Mouse (Mus musculus) hindbrain, embryonic 16.5 days (tissue): ENCODE data around the gene Top3a. TPM values are rescaled to one million over a fixed set of nuclear protein-coding genes. Genes with fewer than 3 reads are reported as not detected.
A peak's percentile ranks its signal among the peaks of the same experiment; 100 is the strongest.

ENCODE experiments used
- ATAC-seq: fragments of 200-750 bp; cut with Nextera tagmentation; 2 replicates; pipeline ENCODE4 v1.8.0; 2017; ENCODE audit warnings: moderate TSS enrichment, moderate library complexity
- H3K27ac ChIP-seq: fragments of 300-500 bp; sonication (generic); 2 replicates; pipeline ENCODE4 v1.5.1; 2014; ENCODE audit warnings: low read depth, mild to moderate bottlenecking, control low read depth, low read length, moderate library complexity
- H3K27me3 ChIP-seq: fragments of 300-500 bp; sonication (generic); replicated peaks from 2 replicates; pipeline ENCODE4 v1.6.1; 2014; ENCODE audit warnings: low read length; ENCODE audit not compliant: control insufficient read depth, insufficient read depth
- H3K36me3 ChIP-seq: fragments of 300-500 bp; sonication (generic); 2 replicates; pipeline ENCODE4 v1.6.1; 2014; ENCODE audit warnings: mild to moderate bottlenecking, low read length, moderate library complexity, mixed read lengths; ENCODE audit not compliant: control insufficient read depth, insufficient read depth
- H3K4me1 ChIP-seq: fragments of 300-500 bp; sonication (generic); 2 replicates; pipeline ENCODE4 v1.6.1; 2014; ENCODE audit warnings: low read depth, low read length; ENCODE audit not compliant: control insufficient read depth, insufficient read depth
- H3K4me2 ChIP-seq: fragments of 300-500 bp; sonication (generic); 2 replicates; pipeline ENCODE4 v1.6.1; 2014; ENCODE audit warnings: mild to moderate bottlenecking, low read length, control low read depth, moderate library complexity
- H3K4me3 ChIP-seq: fragments of 300-500 bp; sonication (generic); 2 replicates; pipeline ENCODE4 v1.5.1; 2014; ENCODE audit warnings: mild to moderate bottlenecking, low read length, control low read depth, moderate library complexity
- H3K9ac ChIP-seq: fragments of 300-500 bp; sonication (generic); 2 replicates; pipeline ENCODE4 v1.6.1; 2014; ENCODE audit warnings: low read depth, mild to moderate bottlenecking, control low read depth, low read length, moderate library complexity
- H3K9me3 ChIP-seq: fragments of 300-500 bp; sonication (generic); 2 replicates; pipeline ENCODE4 v1.6.1; 2014; ENCODE audit warnings: mild to moderate bottlenecking, low read length, moderate library complexity; ENCODE audit not compliant: control insufficient read depth
- WGBS: fragments of 180-500 bp; shearing (Covaris S2); extraction: QIAGEN DNeasy Blood & Tissue Kit; methylation state at CpG from one replicate; pipeline ENCODE4 v1.1.7; 2014; 5-methylcytosine and 5-hydroxymethylcytosine counted together
- polyA plus RNA-seq: library from polyadenylated mRNA; unstranded; fragments of >200 nt; fragmentation: Nextera tagmentation; extraction: Ambion mirVana; gene quantifications from 2 replicates; pipeline ENCODE4 v1.2.1, GENCODE M21; 2015

Gene Top3a
- polyA plus RNA-seq, 1 experiment from 2014 or later, result 7.7 TPM

DNA sequence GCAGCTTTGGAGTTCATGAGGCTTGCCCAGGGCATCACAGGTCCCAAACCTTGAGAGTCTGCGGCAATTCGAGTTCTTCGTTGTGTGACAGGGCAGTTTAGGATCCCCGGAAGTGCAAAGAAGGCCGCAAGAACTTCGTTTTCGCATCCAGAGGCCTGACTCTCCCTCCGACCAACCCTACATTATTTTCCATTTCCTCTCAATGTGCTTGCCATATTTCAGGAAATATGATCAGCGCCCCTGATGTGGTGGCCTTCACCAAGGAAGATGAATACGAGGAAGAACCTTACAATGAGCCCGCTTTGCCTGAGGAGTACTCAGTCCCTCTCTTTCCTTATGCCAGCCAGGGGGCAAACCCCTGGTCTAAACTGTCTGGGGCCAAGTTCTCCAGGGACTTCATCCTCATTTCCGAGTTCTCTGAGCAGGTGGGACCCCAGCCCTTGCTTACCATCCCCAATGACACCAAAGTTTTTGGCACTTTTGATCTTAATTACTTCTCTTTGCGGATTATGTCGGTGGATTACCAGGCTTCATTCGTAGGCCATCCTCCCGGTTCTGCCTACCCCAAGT is 721 bp upstream of the Top3a start:
- no peaks in the 10 kb centered on the region for H3K9me3 ChIP-seq
- peak overlapping the region; percentile 70 for H3K9ac ChIP-seq
- peak overlapping the region; percentile 95 for H3K4me2 ChIP-seq
- H3K27me3 ChIP-seq, result no peaks in the 10 kb centered on the region
- H3K4me3 ChIP-seq, result peak overlapping the region; percentile 66
- peaks cover 66% of the 10 kb centered on the region for H3K4me1 ChIP-seq
- WGBS, result 28% methylated on average over 16 of the region's 16 CpGs
- peak overlapping the region; percentile 79 for H3K27ac ChIP-seq
- H3K36me3 ChIP-seq, result no peaks in the 10 kb centered on the region; the same call in 1 of the 2 replicates
- no peak for ATAC-seq

- no peaks in the 10 kb centered on the region for H3K9me3 ChIP-seq
- H3K36me3 ChIP-seq, result no peaks in the 10 kb centered on the region; the same call in 1 of the 2 replicates
- H3K27me3 ChIP-seq, result no peaks in the 10 kb centered on the region
- no peak for ATAC-seq
- peak overlapping the region; percentile 95 for H3K4me2 ChIP-seq
- H3K9ac ChIP-seq, result peak overlapping the region; percentile 70
- H3K4me1 ChIP-seq, result peaks cover 52% of the 10 kb centered on the region
- H3K27ac ChIP-seq, result peak overlapping the region; percentile 79
- WGBS, result 5% methylated on average over 17 of the region's 17 CpGs
- H3K4me3 ChIP-seq, result peak overlapping the region; percentile 66
Measured at GRCm38 (mm10) chr11:60776107-60776828, 897 bp downstream of the Top3a start.

GRCm38 (mm10) chr11:60775578-60775977 is 1.6 kb downstream of the Top3a start:
- H3K9ac ChIP-seq, result no peak overlapping the region
- H3K4me2 ChIP-seq, result peak overlapping the region; percentile 95
- peak overlapping the region; percentile 66; the same call in 1 of the 2 replicates for H3K4me3 ChIP-seq
- peaks cover 45% of the 10 kb centered on the region for H3K4me1 ChIP-seq
- H3K27ac ChIP-seq, result no peak overlapping the region
- WGBS, result 55% methylated on average over 6 of the region's 6 CpGs
- no peaks in the 10 kb centered on the region; the same call in 1 of the 2 replicates for H3K36me3 ChIP-seq
- ATAC-seq, result no peak
- no peaks in the 10 kb centered on the region for H3K9me3 ChIP-seq
- H3K27me3 ChIP-seq, result no peaks in the 10 kb centered on the region

- Histone ChIP-seq H3K9me3 (no peaks in the 10 kb centered on the region), H3K4me3 (no peak overlapping the region), H3K27ac (no peak overlapping the region), H3K9ac (no peak overlapping the region), H3K4me1 (peaks cover 38% of the 10 kb centered on the region), H3K36me3 (no peaks in the 10 kb centered on the region; the same call in 1 of the 2 replicates), H3K27me3 (no peaks in the 10 kb centered on the region), H3K4me2 (no peak overlapping the region)
- 91% methylated on average over 1 of the region's 1 CpGs for WGBS
- ATAC-seq, result no peak
Measured at GRCm38 (mm10) chr11:60774841-60775240, 2.3 kb downstream of the Top3a start.

GRCm38 (mm10) chr11:60774158-60774689 is 2.9 kb downstream of the Top3a start:
- Histone ChIP-seq H3K27me3 (no peaks in the 10 kb centered on the region), H3K9ac (no peak overlapping the region), H3K4me3 (no peak overlapping the region), H3K27ac (no peak overlapping the region), H3K9me3 (no peaks in the 10 kb centered on the region), H3K4me1 (peaks cover 32% of the 10 kb centered on the region), H3K36me3 (no peaks in the 10 kb centered on the region; the same call in 1 of the 2 replicates), H3K4me2 (no peak overlapping the region)
- ATAC-seq, result no peak
- WGBS, result 95% methylated on average over 3 of the region's 3 CpGs

- Histone ChIP-seq H3K9me3 (no peaks in the 10 kb centered on the region), H3K4me1 (peaks cover 18% of the 10 kb centered on the region), H3K36me3 (no peaks in the 10 kb centered on the region), H3K27ac (no peak overlapping the region), H3K4me2 (no peak overlapping the region), H3K4me3 (no peak overlapping the region), H3K9ac (no peak overlapping the region), H3K27me3 (no peaks in the 10 kb centered on the region)
- ATAC-seq, result no peak
- 80% methylated on average over 4 of the region's 4 CpGs for WGBS
Measured at GRCm38 (mm10) chr11:60772161-60772560, 5.0 kb downstream of the Top3a start.

DNA sequence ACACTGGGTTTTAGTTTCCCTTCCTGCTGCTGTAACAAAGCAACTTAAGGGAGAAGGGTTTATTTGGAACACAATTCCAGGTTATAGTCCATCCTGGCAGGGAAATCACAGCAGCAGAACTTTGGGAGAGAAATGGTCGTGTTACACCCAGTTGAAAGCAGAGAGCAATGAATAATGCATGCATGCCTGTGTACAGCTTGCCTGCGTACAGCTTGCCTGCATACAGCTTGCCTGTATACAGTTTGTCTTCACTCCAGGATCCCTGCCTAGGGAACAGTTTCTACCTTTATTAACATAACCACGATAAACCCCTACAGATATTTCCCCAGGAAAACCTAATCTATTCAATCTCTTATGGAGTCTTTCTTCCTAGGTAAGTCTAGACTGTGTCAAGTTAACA is 6.4 kb downstream of the Top3a start:
- Histone ChIP-seq H3K4me1 (peaks cover 10% of the 10 kb centered on the region), H3K4me3 (no peak overlapping the region), H3K27ac (no peak overlapping the region), H3K27me3 (no peaks in the 10 kb centered on the region), H3K36me3 (no peaks in the 10 kb centered on the region), H3K9me3 (no peaks in the 10 kb centered on the region), H3K9ac (no peak overlapping the region), H3K4me2 (no peak overlapping the region)
- 82% methylated on average over 3 of the region's 3 CpGs for WGBS
- no peak for ATAC-seq

- H3K27ac ChIP-seq, result no peak overlapping the region
- no peak for ATAC-seq
- H3K4me2 ChIP-seq, result no peak overlapping the region
- H3K27me3 ChIP-seq, result no peaks in the 10 kb centered on the region
- 96% methylated on average over 2 of the region's 2 CpGs for WGBS
- no peak overlapping the region for H3K4me3 ChIP-seq
- no peaks in the 10 kb centered on the region for H3K4me1 ChIP-seq
- H3K36me3 ChIP-seq, result no peaks in the 10 kb centered on the region
- no peak overlapping the region for H3K9ac ChIP-seq
- no peaks in the 10 kb centered on the region for H3K9me3 ChIP-seq
Measured at GRCm38 (mm10) chr11:60769322-60769721, 7.8 kb downstream of the Top3a start.

DNA sequence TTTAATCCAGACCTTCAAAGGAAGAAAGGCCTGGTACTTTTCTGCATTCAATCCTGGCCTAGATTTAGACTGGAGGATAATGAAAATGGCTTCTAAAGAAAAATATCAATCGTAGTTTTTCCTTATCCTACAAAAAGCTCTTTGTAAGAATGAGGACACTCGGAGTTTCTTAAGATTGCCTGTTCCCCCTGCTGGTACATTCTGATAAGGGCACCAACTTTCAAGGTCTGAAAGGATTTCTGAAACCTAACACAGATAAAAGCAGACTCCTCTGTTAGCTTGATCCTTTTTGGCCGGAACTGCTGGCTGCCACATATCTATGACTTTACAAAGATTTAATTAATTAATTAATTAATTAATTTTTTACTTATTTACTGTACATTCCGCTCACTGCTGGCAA is 10.2 kb downstream of the Top3a start:
- H3K4me1 ChIP-seq, result no peaks in the 10 kb centered on the region
- 90% methylated on average over 4 of the region's 4 CpGs for whole genome bisulfite sequencing
- H3K9me3 ChIP-seq, result no peaks in the 10 kb centered on the region
- no peak overlapping the region for H3K27ac ChIP-seq
- no peak overlapping the region for H3K9ac ChIP-seq
- no peaks in the 10 kb centered on the region for H3K36me3 ChIP-seq
- H3K27me3 ChIP-seq, result no peaks in the 10 kb centered on the region
- ATAC-seq, result no peak
- no peak overlapping the region for H3K4me2 ChIP-seq
- H3K4me3 ChIP-seq, result no peak overlapping the region
